Mouse (Mus musculus) regulatory T cell (primary cell): Measurements from ENCODE around the gene Pknox2.

Source experiments
- in situ Hi-C: fragments of 300-600 bp; cut with MboI, MseI; formaldehyde crosslinking; loops from one replicate; pipeline ENCODE4 v1.15.1; 2025; ENCODE audit warnings: high pct_unique_total_duplicates

Pknox2 gene

GRCm38 (mm10) chr9:37103778-37104177 is 43.4 kb downstream of the Pknox2 start:
- in situ Hi-C loops, result no loop called here

- in situ Hi-C loops, result no loop called here
These were observed 45.9 kb downstream of the Pknox2 start for GRCm38 (mm10) chr9:37101059-37101940.

GRCm38 (mm10) chr9:37099595-37099994 is 47.6 kb downstream of the Pknox2 start:
- in situ Hi-C loops, result no loop called here

GRCm38 (mm10) chr9:37098600-37098999 is 48.6 kb downstream of the Pknox2 start:
- in situ Hi-C loops, result no loop called here

- in situ Hi-C loops, result no loop called here
These were observed 52.8 kb downstream of the Pknox2 start for GRCm38 (mm10) chr9:37094230-37094990.

- in situ Hi-C loops, result no loop called here
These were observed 54.1 kb downstream of the Pknox2 start for GRCm38 (mm10) chr9:37093086-37093485.

- in situ Hi-C loops, result no loop called here
These were observed 57.1 kb downstream of the Pknox2 start for GRCm38 (mm10) chr9:37089894-37090652.

GRCm38 (mm10) chr9:37085370-37085769 is 61.8 kb downstream of the Pknox2 start:
- in situ Hi-C loops, result no loop called here

- in situ Hi-C loops, result no loop called here
These were observed 65.0 kb downstream of the Pknox2 start for GRCm38 (mm10) chr9:37082246-37082645.

- in situ Hi-C loops, result no loop called here
These were observed 66.9 kb downstream of the Pknox2 start for GRCm38 (mm10) chr9:37080309-37080708.

- in situ Hi-C loops, result no loop called here
These were observed 70.2 kb downstream of the Pknox2 start for GRCm38 (mm10) chr9:37077063-37077418.

GRCm38 (mm10) chr9:37076386-37077062 is 70.7 kb downstream of the Pknox2 start:
- in situ Hi-C loops, result no loop called here

GRCm38 (mm10) chr9:37075903-37076302 is 71.3 kb downstream of the Pknox2 start:
- in situ Hi-C loops, result no loop called here

GRCm38 (mm10) chr9:37069391-37070312 is 77.6 kb downstream of the Pknox2 start:
- in situ Hi-C loops, result no loop called here

GRCm38 (mm10) chr9:37067473-37067830 is 79.8 kb downstream of the Pknox2 start:
- in situ Hi-C loops, result no loop called here

GRCm38 (mm10) chr9:37066732-37067472 is 80.3 kb downstream of the Pknox2 start:
- in situ Hi-C loops, result no loop called here

- in situ Hi-C loops, result loop anchor here (5.0 kb wide), 1 partner anchor 69 kb away; no protein-coding TSS in a partner anchor
These were observed 85.6 kb downstream of the Pknox2 start for GRCm38 (mm10) chr9:37061627-37062026.

GRCm38 (mm10) chr9:37054703-37055102 is 92.5 kb downstream of the Pknox2 start:
- in situ Hi-C loops, result no loop called here

- in situ Hi-C loops, result no loop called here
These were observed 93.3 kb downstream of the Pknox2 start for GRCm38 (mm10) chr9:37053601-37054512.
